Mouse (Mus musculus): ENCODE data around the gene Sidt1. TPM values are rescaled to one million over a fixed set of nuclear protein-coding genes. Genes with fewer than 3 reads are reported as not detected.

The Sidt1 gene
- polyA plus RNA-seq, 1 experiment from 2014 or later, result 4.9 TPM

GRCm38 (mm10) chr16:44331995-44332860 is 768 bp downstream of the Sidt1 start:
- H3K9ac ChIP-seq, result peak overlapping the region; percentile 83
- peaks cover 7% of the 10 kb centered on the region for H3K4me1 ChIP-seq (replicated peaks)
- peak; percentile 83 for ATAC-seq (ENCODE audit: low read depth)
- H3K4me3 ChIP-seq, result peak overlapping the region; percentile 69
- no peaks in the 10 kb centered on the region for H3K36me3 ChIP-seq
- H3K27ac ChIP-seq (replicated peaks), result no peak overlapping the region
- peaks cover 27% of the 10 kb centered on the region for H3K27me3 ChIP-seq
- WGBS, result under 1% methylated on average over 60 of the region's 60 CpGs
- no peaks in the 10 kb centered on the region for H3K9me3 ChIP-seq
- peak overlapping the region; percentile 99 for H3K4me2 ChIP-seq

DNA sequence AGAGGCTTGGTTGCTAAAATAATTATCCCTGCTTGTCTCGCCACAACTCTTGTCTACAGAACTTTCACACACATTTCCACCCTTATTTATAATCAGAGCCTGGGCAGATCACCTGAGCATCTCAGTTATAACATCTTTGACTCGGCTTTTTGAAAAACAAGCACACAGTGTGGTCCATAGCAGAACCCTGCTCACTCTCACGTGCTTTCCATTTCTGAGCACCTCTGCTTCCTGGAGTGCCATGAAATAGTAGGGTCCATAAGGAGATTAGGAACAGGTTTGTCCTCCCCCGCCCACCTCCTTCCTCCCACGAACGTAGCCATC is 1.4 kb downstream of the Sidt1 start:
- no peaks in the 10 kb centered on the region for H3K9me3 ChIP-seq
- H3K9ac ChIP-seq, result peak overlapping the region; percentile 83
- peak overlapping the region; percentile 99 for H3K4me2 ChIP-seq
- H3K36me3 ChIP-seq, result no peaks in the 10 kb centered on the region
- no peak; the same call in 1 of the 2 replicates for ATAC-seq (ENCODE audit: low read depth)
- peak overlapping the region; percentile 69 for H3K4me3 ChIP-seq
- 14% methylated on average over 6 of the region's 6 CpGs for WGBS
- peaks cover 7% of the 10 kb centered on the region for H3K4me1 ChIP-seq (replicated peaks)
- H3K27me3 ChIP-seq, result peaks cover 27% of the 10 kb centered on the region
- H3K27ac ChIP-seq (replicated peaks), result no peak overlapping the region

DNA sequence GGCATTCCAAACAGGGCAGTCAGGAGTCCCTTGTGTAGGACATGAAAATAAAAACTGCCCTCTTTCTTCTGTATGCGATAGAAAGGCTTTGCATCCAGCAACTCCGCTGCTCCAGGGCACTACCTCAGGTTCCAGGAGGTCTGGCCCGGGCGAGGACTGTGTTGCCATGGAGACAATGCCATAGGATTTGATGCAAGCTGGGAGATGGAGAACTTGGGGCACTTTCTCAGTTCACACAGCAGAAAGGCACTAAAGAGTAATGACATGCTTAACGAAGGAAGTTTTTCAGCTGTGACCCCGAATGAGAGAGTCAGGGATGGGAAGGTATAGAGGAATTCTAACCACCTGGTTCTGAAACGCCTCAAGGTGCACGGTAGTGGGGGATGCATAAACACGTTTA is 1.8 kb downstream of the Sidt1 start:
- no peaks in the 10 kb centered on the region for H3K36me3 ChIP-seq
- H3K9me3 ChIP-seq, result no peaks in the 10 kb centered on the region
- H3K4me1 ChIP-seq (replicated peaks), result peaks cover 7% of the 10 kb centered on the region
- no peak overlapping the region for H3K9ac ChIP-seq
- ATAC-seq (ENCODE audit: low read depth), result no peak
- peaks cover 27% of the 10 kb centered on the region for H3K27me3 ChIP-seq
- peak overlapping the region; percentile 99 for H3K4me2 ChIP-seq
- WGBS, result 21% methylated on average over 9 of the region's 9 CpGs
- no peak overlapping the region for H3K27ac ChIP-seq (replicated peaks)
- 0 out of 2 replicates have a peak overlapping the region, but pooled peaks have one; percentile 1 for H3K4me3 ChIP-seq

DNA sequence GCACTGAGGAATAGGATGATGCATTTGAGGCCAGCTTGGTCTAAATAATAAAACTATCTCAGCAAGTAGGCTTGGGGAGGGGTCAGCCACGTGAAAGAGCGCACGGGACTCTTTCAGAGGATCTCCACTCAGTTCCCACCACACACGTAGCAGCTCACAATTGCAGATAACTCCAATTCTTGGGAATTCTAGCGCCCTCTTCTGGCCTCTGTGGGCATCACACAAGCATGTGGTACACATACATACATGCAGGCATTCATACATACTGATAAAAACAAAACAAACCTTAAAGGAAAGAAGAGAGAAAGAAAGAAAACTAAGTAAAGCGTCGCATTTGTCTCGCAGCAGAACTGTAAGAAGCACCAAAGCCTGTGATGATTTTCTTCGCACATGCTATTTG is 2.3 kb downstream of the Sidt1 start:
- H3K4me1 ChIP-seq (replicated peaks), result peaks cover 7% of the 10 kb centered on the region
- no peak overlapping the region for H3K4me2 ChIP-seq
- peaks cover 27% of the 10 kb centered on the region for H3K27me3 ChIP-seq
- no peak for ATAC-seq (ENCODE audit: low read depth)
- 76% methylated on average over 9 of the region's 9 CpGs for WGBS
- H3K36me3 ChIP-seq, result no peaks in the 10 kb centered on the region
- no peak overlapping the region for H3K9ac ChIP-seq
- H3K27ac ChIP-seq (replicated peaks), result no peak overlapping the region
- H3K9me3 ChIP-seq, result no peaks in the 10 kb centered on the region
- no peak overlapping the region for H3K4me3 ChIP-seq

GRCm38 (mm10) chr16:44328644-44329043 is 4.4 kb downstream of the Sidt1 start:
- H3K36me3 ChIP-seq, result no peaks in the 10 kb centered on the region
- 86% methylated on average over 4 of the region's 4 CpGs for WGBS
- no peak overlapping the region for H3K4me2 ChIP-seq
- ATAC-seq (ENCODE audit: low read depth), result no peak
- H3K4me1 ChIP-seq (replicated peaks), result peaks cover 7% of the 10 kb centered on the region
- no peak overlapping the region for H3K27ac ChIP-seq (replicated peaks)
- no peak overlapping the region for H3K9ac ChIP-seq
- no peaks in the 10 kb centered on the region for H3K9me3 ChIP-seq
- no peak overlapping the region for H3K4me3 ChIP-seq
- H3K27me3 ChIP-seq, result peaks cover 18% of the 10 kb centered on the region

DNA sequence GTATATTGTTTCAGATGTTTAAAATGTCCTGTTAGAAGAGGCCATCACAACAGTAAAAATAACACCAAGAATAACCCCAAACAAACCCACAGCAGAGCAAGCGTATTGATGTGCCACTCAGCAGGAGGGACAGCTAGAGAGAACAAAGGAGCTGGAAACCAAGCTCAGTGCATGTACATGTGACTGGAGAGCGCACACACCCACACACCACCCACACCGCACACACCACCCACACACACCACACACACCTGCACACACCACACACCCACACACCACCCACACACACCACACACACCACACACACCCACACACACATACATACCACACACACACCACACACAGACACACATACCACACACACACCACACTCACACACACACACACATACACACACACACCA is 12.8 kb downstream of the Sidt1 start:
- no peak for ATAC-seq (ENCODE audit: low read depth)
- H3K27me3 ChIP-seq, result no peaks in the 10 kb centered on the region
- no peak overlapping the region for H3K9ac ChIP-seq
- no peak overlapping the region for H3K4me2 ChIP-seq
- no peaks in the 10 kb centered on the region for H3K9me3 ChIP-seq
- WGBS, result 68% methylated on average over 3 of the region's 3 CpGs
- H3K4me1 ChIP-seq (replicated peaks), result no peaks in the 10 kb centered on the region
- H3K4me3 ChIP-seq, result no peak overlapping the region
- H3K27ac ChIP-seq (replicated peaks), result no peak overlapping the region
- H3K36me3 ChIP-seq, result no peaks in the 10 kb centered on the region

DNA sequence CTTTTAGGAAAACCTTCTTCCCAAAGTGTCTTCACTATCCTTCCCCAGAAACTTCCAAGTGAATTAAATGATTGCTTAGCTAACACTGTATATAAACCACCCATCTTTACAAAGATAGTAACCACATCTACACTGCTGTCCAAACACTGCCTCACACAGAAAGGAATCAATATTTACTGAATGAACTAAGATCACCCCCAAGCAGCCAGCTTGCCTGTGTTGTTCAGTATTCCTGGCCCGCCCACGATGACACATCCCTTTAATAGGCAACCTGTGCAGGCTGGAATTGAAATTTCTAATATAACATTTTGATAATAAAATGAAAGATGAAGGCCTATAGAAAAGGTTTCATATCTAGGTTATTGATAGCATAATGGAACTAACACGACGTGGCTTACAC is 16.6 kb downstream of the Sidt1 start:
- Histone ChIP-seq H3K4me2 (no peak overlapping the region), H3K9me3 (no peaks in the 10 kb centered on the region), H3K27me3 (no peaks in the 10 kb centered on the region), H3K36me3 (no peaks in the 10 kb centered on the region), H3K4me3 (no peak overlapping the region), H3K27ac (replicated peaks) (no peak overlapping the region), H3K9ac (no peak overlapping the region), H3K4me1 (replicated peaks) (no peaks in the 10 kb centered on the region)
- 81% methylated on average over 4 of the region's 4 CpGs for WGBS
- ATAC-seq (ENCODE audit: low read depth), result no peak

DNA sequence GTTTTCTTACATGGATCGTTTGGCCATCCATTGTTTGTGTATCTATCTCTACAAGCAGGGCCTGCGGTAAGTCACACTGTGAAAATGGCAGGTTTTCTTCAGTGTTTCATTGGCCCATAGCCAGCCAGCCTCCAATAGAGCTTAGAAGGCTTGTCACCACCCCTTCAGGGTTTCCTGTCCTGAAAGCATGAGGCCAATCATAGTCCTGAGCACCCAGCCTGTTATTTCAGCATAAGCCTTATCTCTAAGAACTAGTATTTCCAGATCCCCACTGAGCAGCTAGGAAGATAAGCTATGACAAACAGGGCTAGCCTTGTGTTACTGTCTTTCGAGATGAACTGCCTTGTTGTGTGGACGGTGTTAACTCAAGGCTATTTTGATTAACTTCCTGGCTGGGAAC is 19.6 kb downstream of the Sidt1 start:
- H3K9ac ChIP-seq, result no peak overlapping the region
- H3K9me3 ChIP-seq, result no peaks in the 10 kb centered on the region
- H3K27me3 ChIP-seq, result no peaks in the 10 kb centered on the region
- no peak overlapping the region for H3K4me3 ChIP-seq
- H3K27ac ChIP-seq (replicated peaks), result no peak overlapping the region
- ATAC-seq (ENCODE audit: low read depth), result no peak
- no peaks in the 10 kb centered on the region for H3K4me1 ChIP-seq (replicated peaks)
- WGBS, result 79% methylated on average over 4 of the region's 4 CpGs
- no peaks in the 10 kb centered on the region for H3K36me3 ChIP-seq
- H3K4me2 ChIP-seq, result no peak overlapping the region

- Histone ChIP-seq H3K9ac (no peak overlapping the region), H3K9me3 (no peaks in the 10 kb centered on the region), H3K4me1 (replicated peaks) (0 out of 2 replicates have a peak, but pooled peaks cover 3% of the 10 kb centered on the region), H3K27me3 (no peaks in the 10 kb centered on the region), H3K27ac (replicated peaks) (no peak overlapping the region), H3K4me2 (no peak overlapping the region), H3K4me3 (no peak overlapping the region), H3K36me3 (no peaks in the 10 kb centered on the region)
- WGBS, result 72% methylated on average over 3 of the region's 3 CpGs
- no peak for ATAC-seq (ENCODE audit: low read depth)
Measured at GRCm38 (mm10) chr16:44305606-44306005, 27.4 kb downstream of the Sidt1 start.

- 0 out of 2 replicates have a peak, but pooled peaks cover 3% of the 10 kb centered on the region for H3K4me1 ChIP-seq (replicated peaks)
Measured at GRCm38 (mm10) chr16:44303822-44304221, 29.2 kb downstream of the Sidt1 start.

DNA sequence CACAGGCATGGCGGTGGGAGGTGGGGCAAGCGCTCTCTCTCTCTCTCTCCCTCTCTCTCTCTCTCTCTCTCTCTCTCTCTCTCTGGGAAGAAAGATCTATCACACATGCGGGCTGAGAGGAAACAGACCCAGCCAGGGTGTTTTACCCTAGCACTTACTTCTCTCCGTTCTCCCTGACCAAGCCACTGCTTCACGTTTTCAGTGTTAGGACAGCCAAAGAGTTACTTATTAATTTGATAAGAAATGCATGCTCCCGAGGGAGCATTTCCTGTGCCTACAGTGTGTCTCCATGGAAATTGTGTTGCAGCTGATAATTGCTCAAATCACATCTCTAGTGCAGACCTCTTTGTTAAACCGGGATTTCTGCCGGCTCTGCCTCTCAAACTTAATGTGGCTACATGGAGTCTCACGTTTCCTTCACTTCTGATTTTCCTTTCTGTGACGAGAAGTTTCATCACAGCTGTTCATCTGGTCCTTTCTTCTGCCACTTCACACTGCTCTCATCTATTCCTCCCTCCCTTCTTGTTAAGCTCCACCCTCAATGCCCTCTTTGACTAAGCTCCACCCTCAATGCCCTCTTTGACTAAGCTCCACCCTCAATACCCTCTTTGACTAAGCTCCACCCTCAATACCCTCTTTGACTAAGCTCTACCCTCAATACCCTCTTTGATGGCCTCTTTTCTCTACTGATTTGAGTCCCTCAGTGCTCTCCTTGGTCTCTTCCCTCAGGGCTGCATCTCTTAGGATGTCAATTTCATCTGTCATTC is 30.7 kb downstream of the Sidt1 start:
- Histone ChIP-seq H3K4me1 (replicated peaks) (0 out of 2 replicates have a peak, but pooled peaks cover 3% of the 10 kb centered on the region), H3K4me2 (no peak overlapping the region), H3K4me3 (no peak overlapping the region), H3K9me3 (no peaks in the 10 kb centered on the region), H3K27ac (replicated peaks) (no peak overlapping the region), H3K9ac (no peak overlapping the region), H3K36me3 (no peaks in the 10 kb centered on the region), H3K27me3 (no peaks in the 10 kb centered on the region)
- no peak for ATAC-seq (ENCODE audit: low read depth)
- 62% methylated on average over 10 of the region's 10 CpGs for WGBS

More at GRCm38 (mm10) chr16:44303822-44304221, 29.2 kb downstream of the Sidt1 start:
- H3K27ac ChIP-seq (replicated peaks), result no peak overlapping the region
- no peak for ATAC-seq (ENCODE audit: low read depth)
- no peaks in the 10 kb centered on the region for H3K9me3 ChIP-seq
- H3K4me3 ChIP-seq, result no peak overlapping the region
- H3K27me3 ChIP-seq, result no peaks in the 10 kb centered on the region
- no peak overlapping the region for H3K4me2 ChIP-seq
- no peak overlapping the region for H3K9ac ChIP-seq
- no peaks in the 10 kb centered on the region for H3K36me3 ChIP-seq
- WGBS, result 71% methylated on average over 2 of the region's 2 CpGs

- no peak overlapping the region for H3K4me2 ChIP-seq
- 0 out of 2 replicates have a peak, but pooled peaks cover 3% of the 10 kb centered on the region for H3K4me1 ChIP-seq (replicated peaks)
- H3K9me3 ChIP-seq, result no peaks in the 10 kb centered on the region
- 81% methylated on average over 20 of the region's 20 CpGs for WGBS
- no peak overlapping the region for H3K27ac ChIP-seq (replicated peaks)
- H3K27me3 ChIP-seq, result no peaks in the 10 kb centered on the region
- H3K4me3 ChIP-seq, result no peak overlapping the region
- ATAC-seq (ENCODE audit: low read depth), result no peak
- H3K36me3 ChIP-seq, result no peaks in the 10 kb centered on the region
- no peak overlapping the region for H3K9ac ChIP-seq
Measured at GRCm38 (mm10) chr16:44299438-44300093, 33.4 kb downstream of the Sidt1 start.
